Mouse (Mus musculus) liver (tissue): ENCODE measurements around the gene Grik1.
A peak's percentile ranks its signal among the peaks of the same experiment; 100 is the strongest.

Experiments used
- DNase-seq: peaks from one replicate; pipeline ENCODE4 v3.0.0-alpha.2; 2020; ENCODE audit warnings: mixed read lengths

Grik1 gene

GRCm38 (mm10) chr16:88290132-88290772 lies at the start of gene Grik1:
TSS of gene Grik1 (minus strand) at chr16:88290265.
- peak; percentile 3 for DNase-seq

GRCm38 (mm10) chr16:88294209-88294608 lies 4.1 kb upstream of the Grik1 start:
- no peak for DNase-seq

DNA sequence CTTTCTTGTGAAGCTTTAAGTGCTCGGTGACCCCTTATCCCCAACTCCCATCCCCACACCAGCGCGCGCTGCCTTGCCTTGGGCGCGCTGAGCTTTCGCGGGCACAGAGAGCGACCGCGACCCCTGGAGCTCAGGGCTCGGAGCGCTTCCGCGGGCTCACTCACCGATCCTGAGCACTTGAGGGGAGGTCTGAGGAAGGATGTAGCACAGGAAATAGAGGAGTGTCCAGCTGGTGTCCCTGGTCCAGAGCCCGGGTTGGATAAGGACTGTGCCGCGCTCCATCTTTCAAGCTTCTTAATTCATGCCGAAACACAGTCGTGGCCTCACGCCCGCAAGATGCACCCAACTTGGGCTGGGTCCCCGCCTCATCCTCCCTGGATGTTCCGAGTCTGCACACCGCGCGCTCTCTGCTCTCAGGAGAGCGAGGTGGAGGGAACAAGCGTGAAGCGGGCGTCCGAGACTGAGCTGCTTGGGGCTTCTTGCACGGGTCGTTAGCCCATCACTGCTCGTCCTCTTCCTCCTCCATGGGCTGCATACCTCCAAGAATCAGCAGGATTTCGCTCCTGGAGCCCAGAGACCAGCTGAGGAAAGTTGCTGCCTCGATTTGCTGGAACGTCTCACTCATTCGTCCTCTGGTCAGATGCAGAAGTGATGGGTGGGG lies 514 bp downstream of the Grik1 start:
- peak; percentile 4 for DNase-seq

- no peak for DNase-seq
Observed at GRCm38 (mm10) chr16:88258407-88258806, 31.7 kb downstream of the Grik1 start.

GRCm38 (mm10) chr16:88257072-88257471 lies 33.0 kb downstream of the Grik1 start:
- DNase-seq = no peak

DNA sequence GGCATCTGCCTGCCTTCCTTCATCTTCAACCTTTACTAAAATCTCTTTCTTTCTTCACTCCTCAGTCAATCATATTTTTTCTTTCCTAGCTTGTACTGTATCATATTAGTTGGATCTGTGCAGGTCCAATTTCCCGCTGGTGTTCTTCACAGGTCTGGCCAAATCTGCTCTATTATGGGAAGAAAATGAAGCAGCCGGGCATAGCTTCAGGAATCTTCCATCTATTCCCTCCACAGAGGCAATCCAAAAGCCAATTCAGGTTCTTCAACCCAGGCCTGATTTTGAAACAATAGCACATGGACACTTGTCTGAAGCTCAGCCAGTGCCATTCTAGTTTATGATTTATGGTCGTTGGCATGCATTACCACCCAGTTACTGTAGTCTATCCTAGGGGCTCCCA lies 34.0 kb downstream of the Grik1 start:
- DNase-seq = no peak

DNA sequence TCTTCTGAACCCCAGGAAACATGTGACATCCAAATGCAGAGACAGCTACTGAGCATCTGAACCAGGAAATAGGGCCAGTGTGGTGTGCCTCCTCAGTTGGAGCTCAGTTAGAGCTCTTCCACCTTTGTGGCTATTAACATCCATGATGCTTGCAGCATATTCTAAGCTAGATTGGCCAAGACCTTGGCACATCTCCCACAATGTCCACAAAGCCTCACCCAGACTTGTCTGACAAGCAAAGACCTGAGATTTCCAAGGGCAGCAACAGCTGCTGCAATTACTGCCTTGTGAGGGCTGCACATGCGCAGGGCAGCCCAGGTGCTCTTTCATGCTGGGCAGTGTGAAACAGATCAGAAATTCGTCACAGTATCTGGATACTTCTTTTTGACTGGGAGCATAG lies 37.4 kb downstream of the Grik1 start:
- DNase-seq = no peak

DNA sequence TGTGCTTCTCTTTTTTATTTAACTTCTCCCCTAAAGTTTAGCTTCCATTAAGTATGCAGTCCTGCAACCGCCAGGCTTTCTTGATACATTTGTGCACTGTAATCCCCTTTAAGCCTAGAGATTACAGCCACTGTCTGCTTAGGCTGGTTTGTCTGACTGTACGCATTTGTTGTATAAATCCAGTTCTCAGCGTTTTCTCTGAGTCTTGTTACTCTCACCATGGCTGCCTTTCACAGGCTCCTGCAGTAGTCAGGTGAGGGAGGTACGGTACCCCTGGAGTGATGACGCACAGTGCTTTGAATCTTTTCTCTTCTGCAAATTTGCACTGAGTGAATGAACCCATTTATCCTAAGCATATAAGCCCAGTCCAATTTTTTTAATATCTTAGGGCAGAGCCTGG lies 39.0 kb downstream of the Grik1 start:
- no peak for DNase-seq

GRCm38 (mm10) chr16:88249825-88250224 lies 40.2 kb downstream of the Grik1 start:
- no peak for DNase-seq

DNA sequence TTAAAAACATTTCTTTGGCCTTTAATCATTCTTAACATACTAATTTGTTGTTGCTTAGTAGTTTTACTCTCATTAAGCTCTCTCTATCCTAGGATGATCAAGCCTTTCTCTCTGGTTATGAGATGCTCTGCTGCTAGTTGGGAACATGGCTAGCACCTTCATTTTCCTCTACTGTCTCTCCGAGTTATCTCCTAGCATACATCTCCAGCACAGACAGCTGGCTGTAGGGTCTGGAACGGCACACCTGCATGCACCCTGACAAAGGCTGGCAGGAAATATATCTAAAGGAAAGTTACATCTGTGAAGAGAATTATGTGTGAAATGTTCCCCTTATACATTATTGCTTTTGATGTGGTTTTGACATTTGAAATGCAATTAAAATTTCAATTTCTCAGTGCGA lies 42.5 kb downstream of the Grik1 start:
- DNase-seq = no peak

DNA sequence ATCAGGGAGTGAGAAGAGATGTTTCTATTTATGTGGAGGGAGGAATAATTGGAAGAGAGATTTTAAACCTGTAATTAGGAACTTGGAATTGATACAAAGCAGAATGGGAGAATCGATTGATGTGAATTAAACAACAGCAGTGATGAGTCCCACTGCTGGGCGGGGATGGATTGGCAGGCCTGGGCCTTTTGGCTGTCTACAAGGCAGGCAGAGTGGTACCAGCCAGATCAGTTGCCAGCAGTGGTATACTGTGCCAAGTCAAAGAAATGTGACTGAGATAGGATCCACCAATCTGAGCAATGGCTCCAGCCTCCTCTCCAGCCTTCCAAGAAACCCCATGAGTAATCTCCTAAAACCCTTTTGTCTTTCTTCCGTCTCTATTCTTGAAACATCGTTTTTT lies 45.4 kb downstream of the Grik1 start:
- no peak for DNase-seq

DNA sequence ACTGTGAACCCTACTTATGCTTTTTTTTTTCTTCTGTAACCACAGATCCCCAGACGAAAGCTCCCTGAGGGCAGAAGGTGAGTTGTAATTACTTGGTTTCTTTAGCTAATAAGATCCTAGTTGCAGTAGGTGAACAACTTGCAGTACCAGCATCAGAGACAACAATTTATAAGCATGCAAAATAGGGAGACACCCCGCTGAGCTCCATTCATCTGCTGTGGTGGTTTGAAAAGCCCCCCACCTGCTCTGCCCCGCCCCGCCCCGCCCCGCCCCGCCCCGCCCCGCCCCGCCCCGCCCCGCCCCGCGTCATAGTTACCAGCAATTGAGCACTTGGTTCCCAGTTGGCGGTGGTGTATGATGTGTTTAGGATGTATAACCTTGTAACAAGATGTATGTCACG lies 64.4 kb downstream of the Grik1 start:
- DNase-seq = no peak

- DNase-seq = no peak
Observed at GRCm38 (mm10) chr16:88221932-88222331, 68.1 kb downstream of the Grik1 start.

DNA sequence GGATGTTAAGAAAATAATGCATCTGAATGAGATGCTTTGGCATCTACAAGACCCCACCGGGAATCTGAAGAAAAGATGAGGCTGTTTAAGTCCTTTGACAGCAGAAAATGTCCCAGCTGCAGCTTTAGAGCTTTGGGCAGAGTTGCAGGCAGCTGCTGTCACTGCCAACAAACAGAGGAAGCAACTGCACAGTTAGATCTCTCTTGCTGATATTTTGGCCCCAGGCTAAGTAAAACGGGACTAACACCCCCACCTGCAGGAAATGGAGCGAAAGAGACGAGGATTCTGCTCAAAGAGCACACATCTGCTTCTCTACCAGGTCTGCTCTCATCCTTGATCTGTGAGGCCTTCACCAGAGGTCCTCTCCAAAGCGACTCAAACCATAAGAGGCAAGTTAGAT lies 77.5 kb downstream of the Grik1 start:
- DNase-seq = no peak

- no peak for DNase-seq
Observed at GRCm38 (mm10) chr16:88211852-88212251, 78.2 kb downstream of the Grik1 start.

- DNase-seq = peak; percentile 36
Observed at GRCm38 (mm10) chr16:88204400-88204799, 85.7 kb downstream of the Grik1 start.

DNA sequence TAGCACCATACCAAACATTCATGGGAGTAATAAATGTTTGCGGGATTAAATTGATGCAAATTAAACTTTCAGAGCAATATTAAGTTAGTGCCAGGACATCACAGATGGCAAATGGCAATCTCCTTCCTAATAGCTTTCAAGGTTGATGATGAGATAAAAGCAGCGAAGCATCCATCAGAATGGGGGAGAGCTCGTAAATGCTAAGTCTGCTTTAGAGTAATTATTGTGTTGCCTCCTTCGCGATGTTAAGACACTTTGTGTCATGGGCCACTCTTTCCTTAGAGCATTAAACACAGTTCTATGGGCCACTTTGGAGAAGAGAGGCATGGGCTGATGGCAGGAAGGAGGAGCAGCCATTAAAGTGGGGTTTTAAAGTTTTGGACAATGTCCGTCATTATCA lies 86.1 kb downstream of the Grik1 start:
- no peak for DNase-seq

GRCm38 (mm10) chr16:88187433-88188037 lies 102.5 kb downstream of the Grik1 start:
- DNase-seq = no peak

DNA sequence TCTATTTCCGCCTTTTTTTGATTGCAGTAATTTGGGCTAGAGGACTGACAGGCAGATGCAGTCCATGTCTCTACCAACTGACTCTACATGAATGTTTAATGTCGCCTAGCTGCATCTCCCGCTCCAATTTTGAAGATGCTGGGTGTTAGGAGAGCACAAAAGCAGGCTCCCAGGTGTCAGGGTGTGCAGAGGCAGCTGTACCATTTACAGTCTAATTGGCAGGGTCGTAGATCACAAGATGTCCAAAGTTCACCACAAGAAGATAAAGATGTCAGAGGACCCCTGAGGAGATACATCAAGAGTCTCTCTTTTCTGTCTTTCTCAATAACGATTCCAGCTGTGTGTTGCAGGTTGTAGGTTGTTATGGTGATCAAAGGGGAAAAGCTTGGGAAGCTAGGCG lies 111.3 kb downstream of the Grik1 start:
- DNase-seq = no peak

- DNase-seq = no peak
Observed at GRCm38 (mm10) chr16:88177364-88177763, 112.7 kb downstream of the Grik1 start.

DNA sequence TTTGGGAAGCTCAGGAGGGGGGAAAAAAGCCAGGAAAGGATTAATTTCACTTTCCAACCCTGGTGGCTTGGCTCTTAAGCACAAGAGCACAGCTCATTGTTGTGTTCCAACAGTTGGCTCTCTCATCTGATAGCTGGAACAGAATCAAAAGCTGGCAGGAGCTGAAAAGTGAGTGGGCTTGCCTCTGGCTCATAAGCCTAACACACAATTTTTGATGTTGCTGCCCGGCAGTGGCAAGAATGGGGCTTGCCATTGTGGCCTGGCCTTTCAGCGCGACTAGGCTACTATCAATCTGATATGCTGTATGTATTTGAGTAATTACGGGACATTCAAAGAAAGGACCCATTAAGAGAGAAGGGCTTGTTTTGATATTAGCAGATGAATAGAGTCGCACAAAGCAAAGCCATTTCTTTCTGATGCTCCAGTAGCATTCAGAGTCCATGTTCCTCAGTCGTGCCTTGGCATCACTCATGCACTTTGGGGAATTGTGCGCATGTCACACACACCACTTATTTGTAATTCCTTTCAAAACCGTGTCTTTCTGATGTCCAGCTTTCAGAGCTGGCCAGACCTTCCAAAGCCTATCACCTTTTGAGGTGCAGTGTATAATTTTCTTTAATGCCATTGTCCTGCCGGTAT lies 115.9 kb downstream of the Grik1 start:
- no peak for DNase-seq

DNA sequence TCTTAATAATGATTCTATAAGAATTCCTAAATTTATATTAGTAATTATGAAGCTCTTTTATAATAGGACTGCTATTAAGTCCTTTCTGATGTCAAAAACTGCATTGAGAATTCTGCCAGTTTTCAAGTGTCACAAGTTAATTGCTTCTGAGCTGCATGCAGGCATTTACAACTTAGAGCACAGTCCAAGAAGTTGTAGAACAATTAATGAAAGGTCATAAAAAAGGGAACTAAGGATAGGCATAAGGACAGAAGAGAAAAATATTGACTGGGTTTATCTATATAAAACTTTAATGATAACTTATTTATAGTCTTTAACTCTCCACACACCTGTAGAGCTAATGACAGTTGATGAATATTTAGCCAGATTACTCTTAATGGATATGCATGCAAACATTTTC lies 123.5 kb downstream of the Grik1 start:
- DNase-seq = no peak

GRCm38 (mm10) chr16:88142574-88142973 lies 147.5 kb downstream of the Grik1 start:
- no peak for DNase-seq

GRCm38 (mm10) chr16:88142136-88142535 lies 147.9 kb downstream of the Grik1 start:
- no peak for DNase-seq
